Mouse (Mus musculus): ENCODE measurements around the gene Aldh18a1.

- no peak for TF ChIP-seq POLR2A (IDR thresholded peaks at IDR 0.05; ENCODE audit: low read depth, low read length)
- no peak for TF ChIP-seq CTCF (IDR thresholded peaks at IDR 0.05; ENCODE audit: extremely low read depth, insufficient read length, insufficient replicate concordance, low read depth, low read length)
Measured at GRCm38 (mm10) chr19:40625935-40626334, 37.7 kb upstream of the Aldh18a1 start.
